Mouse (Mus musculus) thymus, postnatal 14 days (tissue): ENCODE measurements around the gene Elmo2.

Experiments used
- DNase-seq: peaks from one replicate; pipeline ENCODE4 v3.0.0; 2021

Elmo2 gene

DNA sequence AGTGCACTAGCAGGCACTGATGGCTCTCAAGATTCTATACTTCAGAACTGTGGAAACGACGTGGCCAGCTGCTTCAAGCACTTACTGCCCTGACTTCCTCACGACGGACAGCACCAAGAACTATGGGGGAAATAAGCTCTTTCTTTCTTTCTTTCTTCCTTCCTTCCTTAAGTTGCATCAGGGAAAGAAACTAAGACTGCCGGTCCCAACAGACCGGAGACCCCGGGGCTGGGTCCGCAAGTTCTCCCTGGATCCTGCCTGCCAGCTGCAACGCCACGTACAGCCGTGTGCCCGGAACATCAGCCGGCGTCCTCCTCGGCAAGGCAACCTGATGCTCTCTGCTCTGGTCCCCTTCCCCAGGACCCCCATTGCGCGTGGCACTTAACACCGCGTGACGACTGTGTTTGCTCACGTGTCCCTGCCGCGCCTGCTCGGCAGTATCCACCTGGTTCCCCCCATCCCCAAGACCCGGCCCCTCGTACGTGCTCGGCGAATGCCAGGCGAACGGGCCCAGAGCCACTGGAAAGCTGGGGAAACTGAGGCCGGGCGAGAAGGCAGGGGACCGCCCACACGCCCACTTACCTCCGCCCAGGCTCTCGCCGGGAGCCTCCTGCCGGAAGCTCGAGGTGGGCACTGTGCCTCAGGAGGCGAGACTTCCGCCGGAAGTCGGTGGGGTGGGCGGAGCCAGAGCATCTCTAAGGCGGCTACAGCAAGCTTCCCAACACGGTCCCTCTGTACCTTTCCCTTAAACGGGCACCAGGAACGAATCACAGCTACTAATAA, 38.9 kb downstream of the Elmo2 start, which contains the start of gene Slc35c2:
TSS of gene Slc35c2 (minus strand) at position 668 of the 783 bp plus-strand sequence.
- peak; percentile 94 for DNase-seq

DNA sequence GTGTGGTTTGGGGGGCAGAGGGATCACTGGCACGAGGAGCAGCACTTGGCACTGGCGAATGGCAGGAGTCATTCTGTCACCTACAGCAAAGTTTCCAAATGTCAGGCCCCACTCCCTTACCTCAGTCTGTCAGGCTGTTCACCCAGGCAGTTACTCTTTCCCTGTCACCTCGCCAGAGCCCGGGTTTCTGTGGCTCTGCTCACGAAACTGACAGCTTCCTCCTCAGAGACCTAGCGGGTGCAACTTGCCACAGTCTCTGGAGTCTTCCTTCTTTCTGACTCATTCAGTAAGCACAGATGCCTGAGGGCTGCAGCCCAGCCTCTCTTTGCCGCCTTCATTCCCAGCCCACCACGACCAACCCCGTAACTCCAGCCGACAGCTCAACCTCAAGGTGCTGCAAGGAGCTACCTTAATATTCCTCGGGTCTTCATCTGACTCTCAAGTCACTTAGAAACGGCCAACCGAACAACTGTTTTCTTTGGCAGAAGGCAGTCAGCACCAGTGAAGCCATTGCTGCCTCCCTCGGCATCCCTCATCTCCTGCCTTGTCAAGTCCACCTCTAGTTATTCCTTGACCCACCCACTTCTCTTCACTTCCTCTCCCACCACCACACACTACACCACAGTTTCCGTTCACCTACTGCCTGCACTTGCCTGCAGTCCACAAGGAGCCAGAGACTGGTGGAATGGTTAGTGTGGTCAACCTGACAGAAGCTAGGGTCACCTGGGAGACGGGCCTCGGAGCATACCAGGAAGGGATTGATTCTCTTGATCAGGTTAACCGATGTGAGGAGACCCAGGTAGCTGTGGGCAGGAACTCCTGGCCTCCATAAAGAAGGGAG, 39.7 kb downstream of the Elmo2 start:
- DNase-seq, result peak; percentile 24

GRCm38 (mm10) chr2:165285621-165286020, 40.7 kb downstream of the Elmo2 start:
- peak; percentile 52 for DNase-seq

DNA sequence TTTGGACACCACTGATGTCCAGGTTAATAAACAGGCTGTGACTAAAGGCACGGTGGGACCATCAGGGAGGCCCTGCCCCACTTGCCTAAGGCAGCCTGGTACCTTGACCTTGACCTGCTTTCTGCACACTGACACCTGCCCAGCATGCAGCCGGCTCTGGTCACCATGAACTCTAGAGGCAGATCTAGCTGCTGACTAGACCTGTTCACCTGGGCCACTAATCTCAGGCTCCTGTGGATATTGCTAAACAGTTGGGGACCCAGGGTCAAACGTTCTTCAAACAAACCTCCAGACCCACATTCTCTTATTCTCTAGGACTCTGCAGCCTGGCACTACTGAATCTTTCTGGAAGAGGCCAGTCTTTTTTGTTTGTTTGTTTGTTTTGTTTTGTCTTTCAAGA, 41.2 kb downstream of the Elmo2 start:
- DNase-seq, result no peak

DNA sequence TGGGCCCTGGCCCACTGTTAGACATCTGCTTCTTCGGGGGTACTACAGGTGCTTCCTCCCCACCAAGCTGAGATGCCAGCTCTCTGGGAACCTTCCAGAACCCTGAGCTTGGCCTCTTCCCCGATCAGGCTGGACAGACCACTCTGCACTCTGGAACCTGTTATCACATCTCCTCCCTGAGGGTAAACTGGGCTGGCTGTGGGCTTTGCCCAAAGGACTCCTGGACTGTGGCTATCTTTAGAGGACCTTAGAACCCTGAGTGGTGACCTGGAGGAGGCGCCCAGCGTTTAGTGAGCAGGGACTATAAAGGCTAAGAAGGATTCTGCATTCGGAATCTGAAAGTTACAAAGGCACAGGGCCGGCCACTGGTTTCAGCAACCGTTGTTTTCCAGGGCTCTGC, 41.9 kb downstream of the Elmo2 start:
- no peak for DNase-seq

DNA sequence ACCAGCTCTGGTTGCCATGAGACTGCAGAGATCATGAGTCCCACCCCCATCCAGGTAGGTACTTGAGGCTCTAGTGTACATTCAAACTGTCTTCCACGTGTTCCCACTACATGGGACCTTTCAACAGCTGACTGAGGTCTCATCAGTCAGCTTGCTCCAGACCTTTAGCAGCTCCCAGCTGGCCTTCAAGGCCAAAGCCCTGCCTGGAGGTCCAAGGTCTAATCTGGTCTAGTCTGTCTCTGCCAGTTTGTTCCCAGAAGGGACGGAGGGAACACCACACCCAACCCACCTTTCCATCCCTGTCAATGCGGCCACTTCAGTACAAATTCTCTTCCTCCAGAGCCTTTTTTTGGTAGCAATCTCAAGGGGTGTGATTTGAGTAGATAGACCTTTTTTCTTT, 42.6 kb downstream of the Elmo2 start:
- DNase-seq, result no peak

- DNase-seq, result no peak
Measured at GRCm38 (mm10) chr2:165281779-165282311, 44.4 kb downstream of the Elmo2 start.

DNA sequence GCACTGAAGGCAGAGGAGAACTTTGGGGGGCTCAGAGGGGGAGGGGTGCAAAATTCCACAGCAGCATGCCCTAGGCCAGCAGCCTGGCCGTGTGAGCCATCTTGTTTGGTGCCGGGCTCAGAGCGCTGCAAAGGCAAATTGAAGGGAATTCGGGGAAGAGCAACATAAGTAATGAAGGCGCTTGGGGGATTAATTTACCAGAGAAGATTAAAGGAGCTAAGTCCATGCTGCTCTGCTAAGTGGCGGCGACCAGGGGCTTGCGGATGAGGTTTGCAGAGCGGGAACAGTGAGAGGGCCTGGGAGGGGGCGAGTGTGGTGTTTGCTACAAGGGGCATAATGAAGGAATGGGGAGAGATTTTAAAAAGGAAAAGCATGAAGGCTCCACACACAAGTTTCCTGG, 46.9 kb downstream of the Elmo2 start:
- DNase-seq, result no peak

DNA sequence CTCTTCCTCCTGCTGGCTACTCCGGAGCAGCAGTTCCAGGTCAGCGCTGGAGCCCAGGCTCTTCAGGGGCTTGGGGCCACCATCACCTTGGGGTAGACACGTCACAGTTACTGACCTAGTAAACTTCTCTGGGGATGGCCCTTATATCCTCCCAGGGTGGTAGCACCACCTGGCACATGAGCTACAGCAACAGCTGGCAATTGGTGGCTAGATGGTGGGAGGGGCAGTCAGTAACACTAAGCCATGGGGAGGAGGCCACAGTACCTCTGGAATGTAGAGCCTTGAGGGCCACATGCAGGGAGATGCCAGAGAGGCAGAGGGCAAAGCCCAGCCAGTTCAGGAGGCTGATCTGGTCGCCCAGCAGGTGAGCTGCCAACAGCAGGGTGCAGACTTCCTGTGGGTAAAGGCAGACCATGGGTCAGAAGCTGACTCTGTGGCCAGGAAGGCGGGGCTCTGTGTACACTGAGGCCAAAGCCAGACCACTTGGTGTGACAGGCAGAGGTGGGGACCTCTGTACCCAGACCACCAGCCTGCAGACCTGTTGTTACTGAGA, 49.0 kb downstream of the Elmo2 start:
- DNase-seq, result no peak

GRCm38 (mm10) chr2:165275824-165276223, 50.5 kb downstream of the Elmo2 start:
- peak; percentile 68 for DNase-seq

- DNase-seq, result no peak
Measured at GRCm38 (mm10) chr2:165275124-165275640, 51.1 kb downstream of the Elmo2 start.

GRCm38 (mm10) chr2:165273589-165273988, 52.7 kb downstream of the Elmo2 start:
- DNase-seq, result no peak

DNA sequence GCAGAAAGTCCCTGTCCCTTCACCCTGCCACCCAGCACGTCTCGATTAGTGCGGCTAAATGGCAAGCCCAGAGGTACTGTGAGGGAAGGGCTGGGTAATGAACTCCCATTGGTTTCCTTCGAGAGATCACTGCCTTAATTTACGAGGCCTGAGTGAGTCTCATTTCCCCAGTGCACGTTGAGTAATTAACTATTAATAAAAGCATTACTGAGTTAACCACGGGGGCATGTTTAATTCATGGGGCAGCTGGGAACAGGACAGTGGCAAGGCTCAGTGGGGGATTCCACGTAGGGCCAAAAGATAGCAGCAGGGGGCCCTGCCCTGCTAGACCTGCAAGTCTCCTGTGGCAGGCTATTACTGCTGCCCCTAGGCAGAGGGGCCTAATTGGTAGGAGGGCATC, 55.0 kb downstream of the Elmo2 start:
- no peak for DNase-seq

GRCm38 (mm10) chr2:165270858-165271257, 55.4 kb downstream of the Elmo2 start:
- DNase-seq, result no peak

DNA sequence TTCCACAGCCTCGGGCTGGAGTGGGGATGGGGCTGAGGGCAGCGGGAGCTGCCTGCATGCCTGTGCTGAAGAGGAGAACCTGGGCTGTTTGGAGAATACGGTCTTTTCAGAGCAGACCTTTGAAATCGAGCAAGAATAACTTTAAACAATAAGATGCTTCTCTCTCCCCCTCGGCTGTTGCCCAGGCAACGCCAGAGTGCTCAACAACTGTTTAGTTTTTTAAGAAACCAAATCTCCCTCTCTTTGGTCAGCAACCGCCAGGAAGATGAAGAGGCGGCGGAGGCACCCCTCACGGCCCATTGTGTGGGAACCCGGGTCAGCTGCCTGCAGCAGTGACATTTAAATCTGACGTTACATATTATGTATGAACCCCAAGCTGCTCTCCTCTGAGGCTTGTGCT, 59.5 kb downstream of the Elmo2 start:
- no peak for DNase-seq

DNA sequence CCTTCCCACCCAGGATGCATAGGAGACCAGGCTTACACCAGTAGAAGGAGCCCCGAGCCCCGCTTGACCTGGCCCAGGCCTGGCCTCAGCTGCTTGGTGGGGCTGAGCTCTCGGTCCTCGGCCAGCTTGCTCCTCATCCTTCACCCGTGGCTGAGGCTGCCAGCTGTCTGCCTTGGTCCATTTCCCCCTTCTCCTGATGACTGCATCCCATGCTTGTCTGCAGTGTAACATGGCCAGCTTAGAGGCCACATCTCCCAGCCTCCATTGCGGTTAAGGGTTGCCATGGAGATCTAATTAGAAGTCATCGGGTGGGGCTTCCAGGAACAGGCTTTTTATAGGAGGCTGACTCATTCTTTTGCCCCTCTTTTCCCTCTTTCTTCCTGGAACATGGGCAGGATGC, 62.4 kb downstream of the Elmo2 start:
- DNase-seq, result no peak

DNA sequence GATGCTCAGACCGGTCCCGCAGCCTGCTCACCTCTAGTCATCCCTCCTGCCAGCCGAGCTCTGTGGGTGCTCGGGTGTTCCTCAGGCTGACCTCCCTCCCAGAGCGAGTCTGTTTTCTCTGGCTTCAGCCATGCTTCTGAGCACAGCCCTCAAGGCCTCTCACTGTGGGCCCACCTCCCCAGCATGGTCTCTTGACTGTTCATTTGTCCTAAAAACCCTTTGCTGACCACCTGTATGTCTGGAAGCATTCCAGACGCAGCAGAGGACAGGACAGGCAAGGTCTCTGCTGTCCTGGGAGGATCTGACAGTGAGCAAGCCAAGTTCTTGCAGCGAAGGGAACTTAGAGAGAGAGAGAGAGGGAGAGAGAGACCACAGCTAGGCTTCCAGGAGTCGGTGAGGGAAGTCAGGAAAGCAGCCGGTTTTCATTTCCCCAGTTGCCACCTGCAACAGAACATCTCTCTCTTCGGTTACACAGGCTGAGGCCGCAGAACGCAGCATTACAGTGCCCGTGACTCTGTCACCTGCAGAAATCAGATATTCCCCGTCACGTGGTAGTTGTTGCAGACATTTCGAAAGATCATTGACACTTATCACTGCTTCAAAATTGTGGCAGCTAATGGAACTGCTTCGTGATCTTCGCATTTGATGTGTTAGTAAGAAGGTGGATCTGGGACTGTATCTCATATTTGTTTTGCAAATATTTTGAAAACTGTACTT, 63.8 kb downstream of the Elmo2 start:
- no peak for DNase-seq

DNA sequence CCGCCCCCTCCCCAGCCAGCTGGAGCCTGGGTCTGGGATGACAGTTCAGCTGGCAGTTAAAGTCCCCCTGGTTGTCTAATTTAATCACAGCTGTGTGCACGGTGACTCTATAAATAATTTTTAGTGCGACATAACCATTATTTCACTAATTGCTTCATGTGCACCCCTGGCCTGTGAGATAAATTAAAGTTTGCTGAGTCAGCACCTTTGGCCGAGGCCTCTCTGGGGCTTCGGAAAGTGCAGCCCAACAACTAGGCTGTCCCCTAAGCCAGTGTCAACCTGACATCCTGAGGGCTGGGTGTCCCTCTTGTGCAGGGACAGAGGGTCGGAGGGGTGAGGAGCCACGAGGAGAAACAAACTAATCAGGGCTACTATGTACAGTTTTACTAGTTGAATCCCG, 66.4 kb downstream of the Elmo2 start:
- no peak for DNase-seq

GRCm38 (mm10) chr2:165258321-165258720, 68.0 kb downstream of the Elmo2 start:
- DNase-seq, result no peak

- no peak for DNase-seq
Measured at GRCm38 (mm10) chr2:165257151-165257834, 69.0 kb downstream of the Elmo2 start.

GRCm38 (mm10) chr2:165256213-165256612, 70.1 kb downstream of the Elmo2 start:
- no peak for DNase-seq

DNA sequence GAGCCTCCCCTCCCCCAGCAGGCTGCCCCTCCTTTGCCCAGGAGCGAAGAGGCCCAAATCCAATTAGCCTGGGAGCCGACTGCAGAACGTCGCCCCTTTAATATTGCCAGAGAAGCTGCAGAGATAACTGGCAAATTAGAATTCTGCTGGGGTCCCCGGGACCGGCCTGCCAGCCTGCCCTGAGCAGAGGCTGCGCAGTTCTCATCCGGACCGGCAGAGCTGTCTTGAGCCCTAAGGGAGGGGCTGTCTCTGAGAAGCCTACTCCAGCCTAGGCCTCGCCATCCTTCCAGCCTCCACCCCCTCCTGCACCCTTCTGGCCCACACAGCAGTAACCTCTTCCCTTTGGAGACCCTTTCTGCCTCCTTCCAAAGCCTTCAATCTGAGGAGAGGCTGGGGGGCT, 72.4 kb downstream of the Elmo2 start:
- DNase-seq, result no peak
